Mouse (Mus musculus) midbrain, embryonic 16.5 days (tissue): ENCODE results near the gene Cpne1. TPM values are rescaled to one million over a fixed set of nuclear protein-coding genes. Genes with fewer than 3 reads are reported as not detected.

Experiments
- ATAC-seq: fragments of 200-750 bp; cut with Nextera tagmentation; 2 replicates; pipeline ENCODE4 v1.8.0; 2017; ENCODE audit warnings: moderate TSS enrichment
- H3K27ac ChIP-seq: fragments of 300-500 bp; sonication (generic); 2 replicates; pipeline ENCODE4 v1.5.1; 2014; ENCODE audit warnings: mild to moderate bottlenecking, low read length, mixed read lengths
- H3K27me3 ChIP-seq: fragments of 300-500 bp; sonication (generic); 2 replicates; pipeline ENCODE4 v1.6.1; 2014; ENCODE audit warnings: low read depth, low read length, mixed read lengths; ENCODE audit not compliant: control insufficient read depth, insufficient read depth
- H3K36me3 ChIP-seq: fragments of 300-500 bp; sonication (generic); 2 replicates; pipeline ENCODE4 v1.6.1; 2014; ENCODE audit warnings: mild to moderate bottlenecking, low read length, moderate library complexity, mixed read lengths; ENCODE audit not compliant: control insufficient read depth, insufficient read depth
- H3K4me1 ChIP-seq: fragments of 300-500 bp; sonication (generic); 2 replicates; pipeline ENCODE4 v1.6.1; 2014; ENCODE audit warnings: mild to moderate bottlenecking, low read length, mixed read lengths; ENCODE audit not compliant: control insufficient read depth, insufficient read depth
- H3K4me2 ChIP-seq: fragments of 300-500 bp; sonication (generic); 2 replicates; pipeline ENCODE4 v1.6.1; 2014; ENCODE audit warnings: mild to moderate bottlenecking, low read length, mixed read lengths
- H3K4me3 ChIP-seq: fragments of 300-500 bp; sonication (generic); 2 replicates; pipeline ENCODE4 v1.5.1; 2014; ENCODE audit warnings: low read depth, mild to moderate bottlenecking, low read length, moderate library complexity, mixed read lengths
- H3K9ac ChIP-seq: fragments of 300-500 bp; sonication (generic); 2 replicates; pipeline ENCODE4 v1.6.1; 2014; ENCODE audit warnings: low read depth, low read length, mixed read lengths
- H3K9me3 ChIP-seq: fragments of 300-500 bp; sonication (generic); replicated peaks from 2 replicates; pipeline ENCODE4 v1.6.1; 2014; ENCODE audit warnings: mild to moderate bottlenecking, low read length, mixed read lengths; ENCODE audit not compliant: control insufficient read depth, poor library complexity, severe bottlenecking
- WGBS: fragments of 180-500 bp; shearing (Covaris S2); extraction: QIAGEN DNeasy Blood & Tissue Kit; methylation state at CpG from one replicate; pipeline ENCODE4 v1.1.7; 2014; 5-methylcytosine and 5-hydroxymethylcytosine counted together
- polyA plus RNA-seq: library from polyadenylated mRNA; unstranded; fragments of >200 nt; fragmentation: Nextera tagmentation; extraction: Ambion mirVana; gene quantifications from 2 replicates; pipeline ENCODE4 v1.2.1, GENCODE M21; 2015

Gene Cpne1
- polyA plus RNA-seq, 1 experiment from 2014 or later, result 23.2 TPM

DNA sequence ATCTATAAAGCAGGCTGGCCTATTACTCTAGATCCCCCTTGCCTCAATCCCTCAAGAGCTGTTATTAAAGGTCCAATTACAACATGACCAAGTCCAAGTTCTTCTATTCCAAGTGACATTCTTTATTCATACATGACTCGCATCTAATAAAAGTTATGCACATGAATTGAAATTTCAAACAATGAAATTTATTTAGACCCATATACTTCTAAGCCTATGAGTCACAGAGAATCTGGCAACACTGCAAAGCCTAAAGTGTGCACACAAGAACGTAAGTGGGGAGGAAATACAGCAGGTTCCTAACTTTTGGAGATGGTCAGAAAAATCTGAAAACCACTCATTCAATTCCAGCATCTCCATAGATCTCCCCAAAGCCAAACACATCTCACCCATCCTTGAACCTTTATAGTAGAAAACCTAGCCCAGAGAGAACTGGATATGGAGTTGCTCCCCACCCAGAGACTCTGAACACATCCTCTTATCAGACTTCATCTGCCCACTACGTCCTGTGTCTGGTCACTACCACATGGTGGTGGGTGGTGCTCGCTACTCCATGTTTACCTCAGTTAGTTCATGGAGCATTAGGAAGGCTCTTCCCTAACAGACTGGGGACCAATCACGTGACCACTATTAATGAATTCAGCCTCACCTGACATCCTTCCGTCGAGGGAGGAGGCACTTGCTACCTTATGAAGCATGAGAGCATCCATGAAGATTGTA, 24.2 kb downstream of the Cpne1 start:
- H3K27me3 ChIP-seq, result no peaks in the 10 kb centered on the region
- H3K4me1 ChIP-seq, result peaks cover 4% of the 10 kb centered on the region; the same call in 1 of the 2 replicates
- ATAC-seq, result no peak
- H3K9ac ChIP-seq, result no peak overlapping the region
- WGBS, result 91% methylated on average over 7 of the region's 7 CpGs
- H3K4me3 ChIP-seq, result no peak overlapping the region
- H3K9me3 ChIP-seq, result no peaks in the 10 kb centered on the region
- H3K27ac ChIP-seq, result no peak overlapping the region
- H3K36me3 ChIP-seq, result no peaks in the 10 kb centered on the region; the same call in 1 of the 2 replicates
- H3K4me2 ChIP-seq, result no peak overlapping the region

DNA sequence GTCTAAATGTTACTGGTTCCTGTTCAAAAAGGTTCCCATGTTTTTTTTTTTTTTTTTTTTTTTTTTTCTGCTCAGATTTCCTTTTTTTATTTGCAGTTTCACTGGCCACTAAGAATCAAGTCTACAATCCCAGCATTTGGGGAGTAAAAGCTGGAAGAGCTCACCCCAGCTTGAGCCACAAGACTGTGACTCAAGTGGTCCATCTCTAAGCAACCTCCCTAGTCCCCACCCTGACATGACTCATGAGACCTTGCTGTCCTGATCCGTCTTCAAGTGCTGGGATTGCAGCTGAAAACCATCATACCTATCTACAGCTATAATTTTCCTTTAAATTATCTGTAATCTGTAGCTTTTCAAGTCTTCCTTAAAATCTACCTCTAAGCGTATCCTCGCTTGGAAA, 27.2 kb downstream of the Cpne1 start:
- Histone ChIP-seq H3K4me1 (no peaks in the 10 kb centered on the region), H3K27me3 (no peaks in the 10 kb centered on the region), H3K4me2 (no peak overlapping the region), H3K9me3 (no peaks in the 10 kb centered on the region), H3K4me3 (no peak overlapping the region), H3K36me3 (no peaks in the 10 kb centered on the region; the same call in 1 of the 2 replicates), H3K27ac (no peak overlapping the region), H3K9ac (no peak overlapping the region)
- no peak for ATAC-seq
- WGBS, result 89% methylated on average over 3 of the region's 3 CpGs

DNA sequence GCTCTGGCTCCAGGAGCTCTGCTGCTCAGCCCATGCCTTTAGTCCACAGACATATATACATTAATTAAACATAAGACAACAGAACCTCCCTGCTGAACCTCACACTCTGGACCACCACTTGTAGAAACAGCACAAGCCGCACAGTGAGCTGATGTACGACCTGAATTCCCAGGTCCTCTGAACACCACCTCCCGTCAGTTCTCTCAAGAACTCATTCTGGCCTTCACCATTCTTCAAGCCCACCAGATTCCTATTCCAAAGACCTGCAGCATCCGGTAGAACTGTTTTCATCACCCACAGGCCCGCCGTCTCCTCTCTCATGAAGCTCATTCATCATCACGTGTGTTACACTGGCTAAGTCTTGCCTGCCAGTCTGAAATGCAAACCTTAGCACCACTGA, 31.4 kb downstream of the Cpne1 start:
- H3K9ac ChIP-seq, result no peak overlapping the region
- WGBS, result 88% methylated on average over 7 of the region's 7 CpGs
- no peak overlapping the region for H3K4me2 ChIP-seq
- H3K9me3 ChIP-seq, result no peaks in the 10 kb centered on the region
- H3K4me1 ChIP-seq, result no peaks in the 10 kb centered on the region
- no peak overlapping the region for H3K27ac ChIP-seq
- no peak for ATAC-seq
- H3K4me3 ChIP-seq, result no peak overlapping the region
- peaks cover 18% of the 10 kb centered on the region for H3K36me3 ChIP-seq
- no peaks in the 10 kb centered on the region for H3K27me3 ChIP-seq

DNA sequence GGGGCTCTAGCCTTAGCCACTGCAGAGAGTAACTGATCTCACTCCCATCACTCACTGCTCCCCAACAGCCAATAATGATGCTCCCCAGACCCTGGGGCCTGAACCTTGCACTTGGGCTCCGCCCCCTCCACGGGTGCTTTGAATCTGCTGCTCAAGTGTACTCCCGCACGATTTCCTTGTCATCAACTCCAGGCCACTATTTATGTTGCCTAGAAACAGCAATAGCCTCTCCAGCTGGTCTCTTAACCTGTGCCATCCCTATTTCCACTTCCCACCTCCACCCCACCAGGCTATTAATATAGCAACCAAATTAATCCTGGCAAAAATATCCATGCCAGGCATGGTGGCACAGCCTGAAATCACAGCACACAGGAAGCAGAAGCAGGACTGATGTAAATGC, 32.1 kb downstream of the Cpne1 start:
- WGBS, result 39% methylated on average over 4 of the region's 4 CpGs
- H3K36me3 ChIP-seq, result peaks cover 18% of the 10 kb centered on the region
- H3K27ac ChIP-seq, result no peak overlapping the region
- H3K4me1 ChIP-seq, result no peaks in the 10 kb centered on the region
- no peaks in the 10 kb centered on the region for H3K9me3 ChIP-seq
- ATAC-seq, result no peak
- no peak overlapping the region for H3K9ac ChIP-seq
- no peaks in the 10 kb centered on the region for H3K27me3 ChIP-seq
- H3K4me2 ChIP-seq, result no peak overlapping the region
- no peak overlapping the region for H3K4me3 ChIP-seq

DNA sequence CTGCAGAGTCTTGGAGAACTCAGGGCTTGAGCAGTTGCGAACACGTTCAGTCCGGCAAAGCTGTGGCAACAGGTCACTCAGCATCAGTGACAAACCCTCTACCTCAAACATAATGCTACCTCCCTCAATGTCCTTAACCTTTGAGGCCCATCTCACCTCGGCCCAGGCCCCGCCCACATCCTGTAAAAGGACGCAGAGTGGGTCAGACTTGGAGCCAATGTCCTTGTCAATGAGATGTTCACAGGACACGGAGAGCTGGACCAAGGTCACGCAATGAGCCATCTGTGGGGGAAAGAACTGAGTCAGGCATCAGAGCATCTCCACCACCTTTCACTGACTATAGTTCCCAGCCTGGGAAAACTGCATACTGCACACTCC, 32.6 kb downstream of the Cpne1 start:
- peaks cover 18% of the 10 kb centered on the region for H3K36me3 ChIP-seq
- 89% methylated on average over 8 of the region's 8 CpGs for WGBS
- H3K4me3 ChIP-seq, result no peak overlapping the region
- H3K27me3 ChIP-seq, result no peaks in the 10 kb centered on the region
- no peak overlapping the region for H3K9ac ChIP-seq
- no peak overlapping the region for H3K27ac ChIP-seq
- H3K4me1 ChIP-seq, result no peaks in the 10 kb centered on the region
- no peak for ATAC-seq
- no peaks in the 10 kb centered on the region for H3K9me3 ChIP-seq
- no peak overlapping the region for H3K4me2 ChIP-seq

DNA sequence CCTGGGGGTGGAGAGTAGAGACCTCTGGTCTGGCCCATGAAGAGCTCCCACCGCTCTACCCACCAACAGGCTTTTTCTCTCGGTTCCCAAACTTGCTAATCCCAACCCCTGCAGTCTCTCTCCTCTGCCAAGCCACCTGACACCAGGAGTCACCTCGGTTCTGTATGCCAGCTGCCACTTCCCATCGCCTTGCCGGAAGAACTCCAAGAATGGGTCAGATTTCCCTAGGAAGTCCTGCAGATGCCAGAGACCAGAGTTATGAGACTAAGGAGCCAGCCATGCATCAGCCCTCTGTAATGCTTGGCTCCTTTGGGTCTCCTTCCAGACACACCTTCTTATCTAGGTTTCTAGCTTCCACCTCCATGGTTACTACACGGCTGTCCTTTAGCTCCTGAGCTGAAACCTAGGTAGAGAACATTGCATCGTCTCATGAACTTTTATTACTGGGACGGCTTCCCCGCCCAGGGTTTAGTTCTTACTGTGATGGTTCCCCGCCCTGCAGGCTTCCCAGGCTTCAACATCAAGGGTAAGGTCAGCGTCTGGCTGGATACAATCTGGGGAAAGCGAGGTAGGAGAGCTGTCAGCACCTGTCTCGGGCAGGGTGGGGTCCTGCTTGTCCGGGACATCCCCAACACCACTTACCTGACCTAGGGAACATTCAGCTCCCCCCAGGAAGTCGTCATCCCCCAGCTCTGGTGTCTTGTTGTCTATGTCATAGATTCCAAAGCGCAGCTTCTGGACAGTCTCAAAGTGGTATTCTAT, 33.2 kb downstream of the Cpne1 start:
- no peaks in the 10 kb centered on the region for H3K9me3 ChIP-seq
- H3K36me3 ChIP-seq, result peaks cover 23% of the 10 kb centered on the region
- H3K4me2 ChIP-seq, result no peak overlapping the region
- ATAC-seq, result no peak
- H3K27me3 ChIP-seq, result no peaks in the 10 kb centered on the region
- 92% methylated on average over 16 of the region's 16 CpGs for WGBS
- no peak overlapping the region for H3K4me3 ChIP-seq
- H3K9ac ChIP-seq, result no peak overlapping the region
- H3K27ac ChIP-seq, result no peak overlapping the region
- no peaks in the 10 kb centered on the region for H3K4me1 ChIP-seq

DNA sequence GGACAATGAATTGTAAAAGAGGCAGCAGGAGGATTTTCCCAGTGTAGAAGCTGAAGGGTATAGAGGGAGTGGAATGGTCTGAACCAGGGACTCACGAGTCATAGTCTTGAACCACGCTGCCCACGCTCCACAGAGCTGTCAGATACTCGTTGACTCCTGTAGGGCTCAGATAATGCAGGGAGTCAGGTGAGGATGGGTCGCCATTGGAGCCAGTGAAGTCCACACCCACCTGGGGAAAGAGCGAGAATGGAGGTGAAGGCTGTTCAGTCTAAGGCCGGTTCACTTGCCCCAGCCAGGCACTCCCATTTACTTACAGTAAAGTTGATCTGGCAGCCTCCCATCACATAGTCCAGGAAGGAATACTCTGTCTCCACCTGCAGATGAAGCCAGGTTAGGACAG, 34.3 kb downstream of the Cpne1 start:
- no peak for ATAC-seq
- peaks cover 31% of the 10 kb centered on the region for H3K36me3 ChIP-seq
- no peak overlapping the region for H3K27ac ChIP-seq
- no peak overlapping the region for H3K4me3 ChIP-seq
- H3K9ac ChIP-seq, result no peak overlapping the region
- H3K4me2 ChIP-seq, result no peak overlapping the region
- H3K27me3 ChIP-seq, result no peaks in the 10 kb centered on the region
- no peaks in the 10 kb centered on the region for H3K4me1 ChIP-seq
- 93% methylated on average over 7 of the region's 7 CpGs for WGBS
- no peaks in the 10 kb centered on the region for H3K9me3 ChIP-seq

DNA sequence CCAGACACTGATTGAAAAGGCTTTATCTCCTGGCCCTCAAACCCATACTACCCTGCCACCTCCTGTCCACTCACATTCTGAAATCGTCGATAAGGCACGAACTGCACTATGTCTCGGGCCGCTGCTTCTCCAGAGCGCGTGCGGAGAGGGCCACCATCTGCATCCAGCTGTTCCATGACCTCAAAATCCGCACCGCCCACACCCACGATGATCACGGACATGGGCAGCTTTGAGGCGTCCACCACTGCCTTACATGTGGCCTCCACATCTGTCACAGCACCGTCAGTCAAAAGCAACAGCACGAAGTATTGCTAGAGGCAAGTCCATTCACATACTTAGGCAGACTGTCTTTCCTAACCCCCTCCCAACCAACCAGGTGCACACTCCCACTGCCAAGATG, 38.0 kb downstream of the Cpne1 start:
- Histone ChIP-seq H3K27me3 (no peaks in the 10 kb centered on the region), H3K4me2 (no peak overlapping the region), H3K27ac (no peak overlapping the region), H3K9me3 (no peaks in the 10 kb centered on the region), H3K9ac (no peak overlapping the region), H3K36me3 (peaks cover 51% of the 10 kb centered on the region), H3K4me1 (no peaks in the 10 kb centered on the region), H3K4me3 (no peak overlapping the region)
- ATAC-seq, result no peak
- WGBS, result 94% methylated on average over 15 of the region's 15 CpGs

DNA sequence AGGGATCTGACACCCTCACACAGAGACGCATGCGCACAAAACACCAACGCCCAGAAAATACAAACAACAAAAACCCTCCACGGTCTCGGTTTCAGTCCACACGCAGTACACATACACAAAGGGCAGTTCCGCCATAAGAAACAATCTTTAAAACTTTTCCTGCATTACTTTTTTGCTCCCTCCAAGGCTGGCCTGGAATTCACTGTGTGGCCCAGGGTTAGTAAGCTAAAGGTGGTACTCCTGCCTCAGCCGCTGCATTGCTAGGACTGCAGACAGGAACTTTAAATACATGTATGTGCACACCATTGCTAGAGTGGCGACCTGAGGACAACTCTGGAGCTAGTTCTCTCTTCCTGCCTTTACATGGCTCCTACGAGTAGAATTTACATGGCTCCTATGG, 40.5 kb downstream of the Cpne1 start:
- no peaks in the 10 kb centered on the region for H3K9me3 ChIP-seq
- peaks cover 5% of the 10 kb centered on the region for H3K4me1 ChIP-seq
- no peak overlapping the region for H3K4me2 ChIP-seq
- no peak overlapping the region for H3K9ac ChIP-seq
- WGBS, result 95% methylated on average over 10 of the region's 10 CpGs
- H3K4me3 ChIP-seq, result no peak overlapping the region
- no peak overlapping the region for H3K27ac ChIP-seq
- peaks cover 46% of the 10 kb centered on the region for H3K36me3 ChIP-seq
- ATAC-seq, result no peak
- H3K27me3 ChIP-seq, result no peaks in the 10 kb centered on the region
